Mouse (Mus musculus): ENCODE data around the gene Megf11. TPM values are rescaled to one million over a fixed set of nuclear protein-coding genes. Genes with fewer than 3 reads are reported as not detected.
"Not testable (repeated sequence)": the region's sequence is repeated elsewhere in the genome, so short reads cannot be mapped to it uniquely, and the experiment has no call there.

Gene Megf11
- total RNA-seq, 2 experiments from 2014 or later, result 14.1 to 18.5 TPM

GRCm38 (mm10) chr9:64651181-64651580 is 265.8 kb downstream of the Megf11 start:
- no peak for TF ChIP-seq CTCF (conservative IDR thresholded peaks at IDR 0.05)
- Histone ChIP-seq H3K4me3 (no peak overlapping the region), H3K27ac (no peak overlapping the region)
- DNase-seq (ENCODE audit: low spot score in 2 of 2), result no peak

DNA sequence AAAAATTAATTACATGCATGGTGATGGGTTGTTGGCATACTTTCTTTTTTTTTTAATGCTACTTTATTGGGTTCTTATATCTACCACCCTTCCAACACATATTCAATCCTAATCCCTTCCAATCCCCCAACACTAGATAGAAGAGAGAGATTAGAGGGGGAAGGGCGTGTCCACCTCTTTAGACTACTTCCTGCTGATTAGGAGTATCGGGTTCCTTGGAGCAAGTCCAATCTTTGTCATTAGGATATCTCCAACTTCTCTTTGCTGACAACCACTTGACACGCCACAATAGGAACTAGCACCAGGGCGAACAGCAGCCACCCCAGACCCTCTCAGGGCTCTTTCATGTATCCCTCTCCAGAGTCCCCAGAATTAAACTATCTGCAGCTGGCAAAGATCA is 266.3 kb downstream of the Megf11 start:
- no peak overlapping the region for H3K4me3 ChIP-seq
- no peak for TF ChIP-seq CTCF (conservative IDR thresholded peaks at IDR 0.05)
- no peak for DNase-seq (ENCODE audit: low spot score in 2 of 2)
- no peak overlapping the region for H3K27ac ChIP-seq

GRCm38 (mm10) chr9:64652138-64652537 is 266.7 kb downstream of the Megf11 start:
- Histone ChIP-seq H3K27ac (no peak overlapping the region), H3K4me3 (no peak overlapping the region)
- no peak for DNase-seq (ENCODE audit: low spot score in 2 of 2)
- no peak for TF ChIP-seq CTCF (conservative IDR thresholded peaks at IDR 0.05)

- Histone ChIP-seq H3K4me3 (no peak overlapping the region), H3K27ac (no peak overlapping the region)
- TF ChIP-seq CTCF (conservative IDR thresholded peaks at IDR 0.05), result no peak
- no peak for DNase-seq (ENCODE audit: low spot score in 2 of 2)
Measured at GRCm38 (mm10) chr9:64652841-64653361, 267.5 kb downstream of the Megf11 start.

DNA sequence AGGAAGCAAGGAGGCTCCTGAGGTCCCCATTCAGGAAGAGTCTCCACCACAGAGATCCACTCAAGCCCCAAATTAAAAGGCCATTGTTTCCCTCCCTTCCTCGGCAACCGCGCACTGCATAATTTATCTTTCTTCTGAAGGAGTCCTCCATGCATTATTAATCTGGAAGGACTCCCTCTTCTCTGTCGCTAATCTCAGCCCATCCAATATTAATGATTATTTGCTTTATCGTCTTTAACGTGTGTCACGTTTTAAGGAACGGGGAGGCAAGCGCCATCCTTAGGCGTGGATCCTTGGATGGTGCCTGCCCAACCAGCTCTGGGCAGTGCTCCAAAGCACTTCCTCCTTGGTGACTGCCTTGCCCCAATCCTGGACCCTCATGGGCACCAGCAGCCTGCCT is 269.3 kb downstream of the Megf11 start:
- DNase-seq (ENCODE audit: low spot score in 2 of 2), result no peak
- H3K4me3 ChIP-seq, result no peak overlapping the region
- TF ChIP-seq CTCF (conservative IDR thresholded peaks at IDR 0.05), result no peak
- H3K27ac ChIP-seq, result no peak overlapping the region

DNA sequence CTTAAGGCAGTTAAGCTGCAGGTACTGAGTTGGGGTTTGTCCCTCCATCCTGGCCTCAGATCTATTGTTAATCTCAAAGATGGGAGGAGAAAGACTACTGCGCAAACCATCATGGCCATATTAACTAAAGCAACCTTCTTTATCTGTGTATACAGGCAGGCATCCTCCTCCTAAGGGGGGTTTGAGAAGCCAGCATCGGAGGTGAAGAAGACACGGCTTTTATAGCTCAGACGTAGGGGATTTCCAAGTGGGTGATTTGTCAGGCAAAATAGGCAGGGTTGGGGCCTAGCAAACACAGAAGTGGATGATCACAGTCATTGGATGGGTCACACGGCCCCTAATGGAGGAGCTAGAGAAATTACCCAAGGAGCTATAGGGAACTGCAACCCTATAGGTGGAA is 271.2 kb downstream of the Megf11 start:
- no peak for TF ChIP-seq CTCF (conservative IDR thresholded peaks at IDR 0.05)
- Histone ChIP-seq H3K27ac (no peak overlapping the region), H3K4me3 (no peak overlapping the region)
- no peak for DNase-seq (ENCODE audit: low spot score in 2 of 2)

GRCm38 (mm10) chr9:64660222-64660621 is 274.8 kb downstream of the Megf11 start:
- no peak overlapping the region for H3K27ac ChIP-seq
- no peak for TF ChIP-seq CTCF (conservative IDR thresholded peaks at IDR 0.05)
- H3K4me3 ChIP-seq, result no peak overlapping the region
- no peak for DNase-seq (ENCODE audit: low spot score in 2 of 2)

GRCm38 (mm10) chr9:64664612-64665011 is 279.2 kb downstream of the Megf11 start:
- TF ChIP-seq CTCF (conservative IDR thresholded peaks at IDR 0.05), result no peak
- DNase-seq (ENCODE audit: low spot score in 2 of 2), result no peak
- Histone ChIP-seq H3K27ac (no peak overlapping the region), H3K4me3 (no peak overlapping the region)

DNA sequence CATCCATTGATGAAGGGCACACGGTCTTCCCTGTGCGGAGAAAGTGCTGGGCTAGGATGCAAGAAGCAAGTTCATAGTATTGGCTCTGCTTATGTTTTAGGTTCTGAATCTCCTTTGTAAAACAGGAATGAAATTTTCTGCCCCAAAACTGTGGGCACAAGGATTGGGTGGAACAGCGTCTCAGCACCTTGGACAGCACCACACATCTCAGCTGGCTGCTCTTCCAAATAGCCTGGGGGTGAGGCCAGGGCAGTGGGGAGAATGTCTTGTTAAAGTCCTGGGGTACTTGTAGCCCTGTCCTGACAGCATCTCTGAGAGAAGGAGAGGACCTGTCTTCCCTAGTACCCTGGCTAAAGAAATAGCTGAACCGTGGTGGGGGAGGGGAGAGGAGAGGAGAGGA is 281.1 kb downstream of the Megf11 start:
- DNase-seq (ENCODE audit: low spot score in 2 of 2), result no peak
- H3K4me3 ChIP-seq, result no peak overlapping the region
- no peak overlapping the region for H3K27ac ChIP-seq
- no peak for TF ChIP-seq CTCF (conservative IDR thresholded peaks at IDR 0.05)

- TF ChIP-seq CTCF (conservative IDR thresholded peaks at IDR 0.05), result no peak
- H3K27ac ChIP-seq, result no peak overlapping the region
- H3K4me3 ChIP-seq, result no peak overlapping the region
- no peak for DNase-seq (ENCODE audit: low spot score in 2 of 2)
Measured at GRCm38 (mm10) chr9:64667513-64667912, 282.1 kb downstream of the Megf11 start.

DNA sequence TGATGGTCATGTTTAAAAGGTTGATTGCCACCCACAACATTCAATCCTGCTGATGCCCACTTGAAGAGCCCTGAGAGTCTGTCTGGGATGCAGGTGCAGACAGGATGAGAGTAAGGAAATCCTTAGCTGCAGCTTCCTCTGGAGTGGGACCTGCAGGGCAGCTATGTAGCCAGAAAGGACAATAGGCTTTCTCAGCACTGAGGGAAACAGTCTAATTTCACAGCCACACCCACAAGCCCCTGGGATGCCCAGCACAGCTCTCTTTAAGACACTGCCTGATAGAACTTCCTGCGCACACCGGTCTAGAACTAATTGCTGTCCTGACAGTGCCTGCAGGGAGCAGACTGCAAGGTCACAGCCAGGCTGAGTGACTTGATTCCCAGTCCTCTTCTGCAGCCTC is 282.6 kb downstream of the Megf11 start:
- DNase-seq (ENCODE audit: low spot score in 2 of 2), result no peak
- no peak overlapping the region for H3K4me3 ChIP-seq
- no peak for TF ChIP-seq CTCF (conservative IDR thresholded peaks at IDR 0.05)
- H3K27ac ChIP-seq, result no peak overlapping the region

GRCm38 (mm10) chr9:64671341-64672319 is 286.2 kb downstream of the Megf11 start:
- DNase-seq (ENCODE audit: low spot score in 2 of 2); H3K4me3 ChIP-seq; H3K27ac ChIP-seq: not testable (repeated sequence)

DNA sequence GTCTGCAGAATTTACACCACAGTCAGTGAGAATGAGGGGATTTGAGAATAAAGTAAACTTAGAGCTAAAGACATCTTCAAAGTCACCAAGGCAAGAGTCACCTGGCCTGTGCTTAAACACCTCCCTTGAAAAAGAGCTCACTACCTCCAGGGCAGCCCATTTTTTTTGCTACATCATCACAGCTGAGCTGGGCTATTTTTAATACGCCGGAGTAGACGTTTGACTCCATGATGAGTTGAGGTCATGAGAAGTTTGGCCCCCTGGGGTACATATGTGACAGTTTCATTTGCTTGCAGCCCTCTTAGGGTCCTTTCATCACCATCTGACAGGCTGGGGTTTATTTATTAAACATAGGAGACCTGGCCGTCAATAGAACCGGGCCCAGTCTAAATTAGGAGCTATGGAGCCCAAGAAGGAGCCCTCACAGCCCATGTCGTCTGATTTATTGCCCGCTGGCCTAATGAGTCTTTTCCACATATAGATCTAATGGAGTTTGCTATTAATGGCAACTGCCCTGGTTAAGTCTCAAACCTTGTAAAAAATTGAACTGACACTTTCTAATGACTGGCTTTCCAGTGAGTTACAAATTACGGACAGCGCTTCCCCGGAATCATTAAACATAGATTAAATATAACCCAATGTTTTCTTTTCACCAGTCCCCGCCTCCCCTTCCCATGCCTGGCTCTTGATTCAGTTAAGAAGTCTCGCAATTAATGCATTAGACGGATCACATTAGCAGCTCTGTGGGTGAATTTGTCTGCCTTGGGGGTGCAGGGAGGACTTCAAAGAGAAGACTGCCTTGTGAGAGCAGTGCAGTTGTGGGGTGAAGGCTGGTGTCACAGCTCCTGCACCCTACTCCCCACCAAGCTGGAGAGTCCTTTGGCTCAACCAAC is 301.9 kb downstream of the Megf11 start:
- Histone ChIP-seq H3K27ac (no peak overlapping the region), H3K4me3 (no peak overlapping the region)
- no peak for DNase-seq (ENCODE audit: low spot score in 2 of 2)
- TF ChIP-seq CTCF (conservative IDR thresholded peaks at IDR 0.05), result no peak
